ENCODE assay signal across 10 mouse cellular contexts in the genomic region with DNA sequence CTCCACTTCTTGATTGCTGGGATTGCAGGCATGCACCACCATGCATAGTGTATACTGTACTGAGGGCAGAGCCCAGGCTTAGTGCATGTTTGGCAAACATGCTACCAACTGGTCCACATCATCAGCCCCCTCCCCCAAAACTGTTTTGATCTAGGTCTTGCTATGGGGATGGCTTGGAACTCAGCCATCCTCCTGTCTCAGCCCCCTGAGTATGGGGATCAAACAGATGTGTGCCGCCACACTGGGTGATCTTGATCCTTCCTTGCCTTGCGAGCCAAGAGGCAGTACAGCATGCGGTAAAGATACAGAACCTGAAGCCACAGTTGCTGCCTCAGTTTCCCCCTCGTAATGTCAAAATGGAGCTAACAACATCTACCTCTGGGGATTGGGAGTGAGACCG. TPM values are rescaled to one million over a fixed set of nuclear protein-coding genes. Genes with fewer than 3 reads are reported as not detected.
DNase-seq lines count a peak whose midpoint lies in the region; ATAC-seq and TF ChIP-seq lines count a peak whose summit lies in the region.
"Had no signal": no experiment of that assay in that cellular context is flagged by ENCODE, and none has a peak within 500 bp of the region (broad histone marks: within the 10 kb centered on the region; RNA-seq: fewer than 3 reads in every experiment).

No protein-coding gene starts in this region.

- H3K27ac ChIP-seq in heart, adult 2 months: peak overlapping the region; percentile 76
- no peak overlapping the region for H3K27ac ChIP-seq in lung, embryonic 16.5 days (ENCODE audit: low read length)
- no peak overlapping the region for H3K27ac ChIP-seq in intestine, embryonic 15.5 days
- peak overlapping the region; percentile 69; the same call in 1 of the 2 replicates for H3K27ac ChIP-seq in stomach, embryonic 16.5 days (ENCODE audit: low read length)
- H3K27ac ChIP-seq: liver, embryonic 15.5 days had no signal

- TF ChIP-seq CTCF in heart, adult 2 months (IDR thresholded peaks at IDR 0.05): no peak

- H3K27me3 ChIP-seq in heart, adult 2 months (ENCODE audit: control insufficient read depth, insufficient read depth, low read length): peaks cover 3% of the 10 kb centered on the region; the same call in 1 of the 2 replicates
- H3K27me3 ChIP-seq in lung, embryonic 16.5 days (ENCODE audit: control insufficient read depth, insufficient read depth, low read depth, low read length): no peaks in the 10 kb centered on the region
- no peaks in the 10 kb centered on the region for H3K27me3 ChIP-seq in intestine, embryonic 15.5 days (replicated peaks)
- H3K27me3 ChIP-seq in stomach, embryonic 16.5 days (ENCODE audit: control insufficient read depth, insufficient read depth, low read length): no peaks in the 10 kb centered on the region

- H3K36me3 ChIP-seq in heart, adult 2 months (ENCODE audit: control insufficient read depth, insufficient read depth, low read length): no peaks in the 10 kb centered on the region
- H3K36me3 ChIP-seq in lung, embryonic 16.5 days (ENCODE audit: control insufficient read depth, insufficient read depth, low read length): no peaks in the 10 kb centered on the region
- H3K36me3 ChIP-seq in intestine, embryonic 15.5 days: peaks cover 10% of the 10 kb centered on the region
- H3K36me3 ChIP-seq in stomach, embryonic 16.5 days (ENCODE audit: control insufficient read depth, insufficient read depth, low read length): no peaks in the 10 kb centered on the region
- H3K36me3 ChIP-seq: liver, embryonic 15.5 days had no signal

- no peak overlapping the region for H3K4me3 ChIP-seq in heart, adult 2 months
- no peak overlapping the region for H3K4me3 ChIP-seq in lung, embryonic 16.5 days (ENCODE audit: low read length)
- 0 out of 2 replicates have a peak overlapping the region, but pooled peaks have one; percentile 51 for H3K4me3 ChIP-seq in intestine, embryonic 15.5 days (replicated peaks)
- H3K4me3 ChIP-seq in stomach, embryonic 16.5 days (replicated peaks; ENCODE audit: low read length): no peak overlapping the region

- no peak for DNase-seq in heart, adult 2 months
- DNase-seq in heart, postnatal 4 days: no peak
- no peak for DNase-seq in lung, adult 18-20 months
- DNase-seq in urinary bladder, postnatal 14 days (ENCODE audit: low spot score): no peak
- no peak for DNase-seq in spleen, postnatal 4 days (ENCODE audit: low spot score in 2 of 2)

- intact Hi-C loops in heart, adult 2 months (cut with DNase I): loop anchor here (5.0 kb wide), 1 partner anchor 48 kb away; the partner anchor contains the start of gene Meis3

- no peak overlapping the region; the same call in 1 of the 2 replicates for H3K9ac ChIP-seq in heart, adult 2 months (ENCODE audit: low read depth, low read length)
- H3K9ac ChIP-seq in lung, embryonic 16.5 days (ENCODE audit: low read length): no peak overlapping the region
- no peak overlapping the region for H3K9ac ChIP-seq in intestine, embryonic 15.5 days
- no peak overlapping the region for H3K9ac ChIP-seq in stomach, embryonic 16.5 days (ENCODE audit: low read length)
- H3K9ac ChIP-seq: liver, embryonic 15.5 days had no signal

- H3K4me1 ChIP-seq in heart, adult 2 months (ENCODE audit: control insufficient read depth, insufficient read depth, low read length): peaks cover 2% of the 10 kb centered on the region; the same call in 1 of the 2 replicates
- peaks cover 3% of the 10 kb centered on the region; the same call in 1 of the 2 replicates for H3K4me1 ChIP-seq in lung, embryonic 16.5 days (replicated peaks; ENCODE audit: control insufficient read depth, insufficient read depth, low read length)
- peaks cover 25% of the 10 kb centered on the region for H3K4me1 ChIP-seq in intestine, embryonic 15.5 days (replicated peaks)
- peaks cover 31% of the 10 kb centered on the region for H3K4me1 ChIP-seq in stomach, embryonic 16.5 days (ENCODE audit: control insufficient read depth, insufficient read depth, low read length)

- no peak for TF ChIP-seq POLR2A in heart, adult 2 months (IDR thresholded peaks at IDR 0.05; ENCODE audit: insufficient read depth, low read depth, low read length)

- H3K4me2 ChIP-seq in lung, embryonic 16.5 days (ENCODE audit: low read depth, low read length): 0 out of 2 replicates have a peak overlapping the region, but pooled peaks have one; percentile 87
- peak overlapping the region; percentile 86 for H3K4me2 ChIP-seq in intestine, embryonic 15.5 days (replicated peaks)
- peak overlapping the region; percentile 83 for H3K4me2 ChIP-seq in stomach, embryonic 16.5 days (ENCODE audit: low read depth, low read length)

- H3K9me3 ChIP-seq in lung, embryonic 16.5 days (ENCODE audit: control insufficient read depth, low read length): no peaks in the 10 kb centered on the region
- H3K9me3 ChIP-seq in intestine, embryonic 15.5 days: no peaks in the 10 kb centered on the region
- H3K9me3 ChIP-seq in stomach, embryonic 16.5 days (replicated peaks; ENCODE audit: control insufficient read depth, low read length): no peaks in the 10 kb centered on the region
- H3K9me3 ChIP-seq: liver, embryonic 15.5 days had no signal

- no peak for ATAC-seq in lung, embryonic 16.5 days (ENCODE audit: low read depth)
- ATAC-seq in intestine, embryonic 15.5 days: no peak
- no peak for ATAC-seq in stomach, embryonic 16.5 days (ENCODE audit: insufficient read depth, low FRiP score)

- no peaks in the 10 kb centered on the region for H3K79me2 ChIP-seq in heart, adult 2 months (replicated peaks; ENCODE audit: control insufficient read depth, insufficient read depth, low read length)

- TF ChIP-seq EP300 in heart, adult 2 months (IDR thresholded peaks at IDR 0.05; ENCODE audit: insufficient read depth, low read depth, low read length): no peak

- WGBS in heart, adult 2 months: 67% methylated on average over 5 of the region's 5 CpGs
- WGBS in lung, embryonic 16.5 days: 65% methylated on average over 5 of the region's 5 CpGs
- 63% methylated on average over 5 of the region's 5 CpGs for WGBS in intestine, embryonic 15.5 days
- 67% methylated on average over 5 of the region's 5 CpGs for whole genome bisulfite sequencing in stomach, embryonic 16.5 days

RNA-seq across cellular contexts. Expression of gene Slc8a2, which starts 0.7 kb away (rescaled TPM):
- total RNA-seq in heart, adult 2 months (2021): under 1 TPM; 0.50 to 0.84 TPM
- 0.61 and 0.96 TPM in 2 replicates for polyA plus RNA-seq in heart, adult 2 months (2012; rRNA removed)
- total RNA-seq in heart, postnatal 4 days (2021): 1 to 10 TPM; 2.0 TPM
- 0.08 and 0.10 TPM in 2 replicates for polyA plus RNA-seq in lung, embryonic 16.5 days (2015; fragmentation: Nextera tagmentation; extraction: Ambion mirVana)
- 0.15 and 0.23 TPM in 2 replicates for polyA plus RNA-seq in intestine, embryonic 15.5 days (2015; fragmentation: Nextera tagmentation; extraction: Ambion mirVana)
- polyA plus RNA-seq in stomach, embryonic 16.5 days (2015; fragmentation: Nextera tagmentation; extraction: Ambion mirVana): 0.25 TPM in 2 replicates
- total RNA-seq: neutrophil, adult 5-6 weeks had no signal
- polyA plus RNA-seq: liver, embryonic 15.5 days had no signal

RNA-seq across cellular contexts. Expression of gene Kptn, which starts 9.2 kb away (rescaled TPM):
- total RNA-seq in heart, adult 2 months (2021): 10 to 100 TPM; 17.8 to 20.6 TPM
- 38.3 and 45.2 TPM in 2 replicates for polyA plus RNA-seq in heart, adult 2 months (2012; rRNA removed)
- 10 to 100 TPM; 23.8 to 25.9 TPM for total RNA-seq in heart, postnatal 4 days (2021)
- polyA plus RNA-seq in lung, embryonic 16.5 days (2015; fragmentation: Nextera tagmentation; extraction: Ambion mirVana): 28.3 and 31.7 TPM in 2 replicates
- 24.4 and 25.6 TPM in 2 replicates for polyA plus RNA-seq in intestine, embryonic 15.5 days (2015; fragmentation: Nextera tagmentation; extraction: Ambion mirVana)
- 26.7 and 27.2 TPM in 2 replicates for polyA plus RNA-seq in stomach, embryonic 16.5 days (2015; fragmentation: Nextera tagmentation; extraction: Ambion mirVana)

RNA-seq across cellular contexts. Expression of gene Napa, which starts 30.6 kb away (rescaled TPM):
- 10 to 100 TPM; 74.0 to 95.3 TPM for total RNA-seq in heart, adult 2 months (2021)
- 147 and 165 TPM in 2 replicates for polyA plus RNA-seq in heart, adult 2 months (2012; rRNA removed)
- 100 to 1,000 TPM in 1 of 2 experiments, 10 to 100 TPM in 1; 90.4 to 104 TPM for total RNA-seq in heart, postnatal 4 days (2021)
- 167 and 202 TPM in 2 replicates for polyA plus RNA-seq in lung, embryonic 16.5 days (2015; fragmentation: Nextera tagmentation; extraction: Ambion mirVana)
- polyA plus RNA-seq in intestine, embryonic 15.5 days (2015; fragmentation: Nextera tagmentation; extraction: Ambion mirVana): 186 and 194 TPM in 2 replicates
- polyA plus RNA-seq in stomach, embryonic 16.5 days (2015; fragmentation: Nextera tagmentation; extraction: Ambion mirVana): 206 and 230 TPM in 2 replicates

RNA-seq across cellular contexts. Expression of gene Meis3, which starts 46.0 kb away (rescaled TPM):
- total RNA-seq in heart, adult 2 months (2021): 1 to 10 TPM; 4.3 to 4.6 TPM
- polyA plus RNA-seq in heart, adult 2 months (2012; rRNA removed): 7.4 and 8.7 TPM in 2 replicates
- total RNA-seq in heart, postnatal 4 days (2021): 1 to 10 TPM; 8.6 to 9.4 TPM
- polyA plus RNA-seq in lung, embryonic 16.5 days (2015; fragmentation: Nextera tagmentation; extraction: Ambion mirVana): 19.5 and 19.8 TPM in 2 replicates
- 30.8 and 31.8 TPM in 2 replicates for polyA plus RNA-seq in intestine, embryonic 15.5 days (2015; fragmentation: Nextera tagmentation; extraction: Ambion mirVana)
- polyA plus RNA-seq in stomach, embryonic 16.5 days (2015; fragmentation: Nextera tagmentation; extraction: Ambion mirVana): 22.0 and 22.1 TPM in 2 replicates

Comparison
In these comparisons a context has a peak if more than half of its experiments do, and no peak if none do; other contexts are left out.
1. H3K27ac ChIP-seq: peak in heart, adult 2 months (single experiment) and stomach, embryonic 16.5 days (single experiment); none in lung, embryonic 16.5 days (single experiment) and intestine, embryonic 15.5 days (single experiment).
2. Peak in every context shown above with its lines, with median percentiles within 50 percentile points of each other: H3K4me2 ChIP-seq.